Mouse (Mus musculus) cerebellum, postnatal 25 days (tissue): Measurements from ENCODE around the gene Dmkn.
A peak's percentile ranks its signal among the peaks of the same experiment; 100 is the strongest.
"Not testable (repeated sequence)": the region's sequence is repeated elsewhere in the genome, so short reads cannot be mapped to it uniquely, and the experiment has no call there.

Experiments used
- DNase-seq, 2 experiments: peaks; one replicate each; pipeline ENCODE4 v3.0.0; 2021; ENCODE audit warnings: mixed read lengths in 2 of 2

Dmkn gene

GRCm38 (mm10) chr7:30763456-30763855 is at the start of gene Dmkn:
Gene Dmkn (plus strand): TSS chr7:30763756.
- no peak for DNase-seq

DNA sequence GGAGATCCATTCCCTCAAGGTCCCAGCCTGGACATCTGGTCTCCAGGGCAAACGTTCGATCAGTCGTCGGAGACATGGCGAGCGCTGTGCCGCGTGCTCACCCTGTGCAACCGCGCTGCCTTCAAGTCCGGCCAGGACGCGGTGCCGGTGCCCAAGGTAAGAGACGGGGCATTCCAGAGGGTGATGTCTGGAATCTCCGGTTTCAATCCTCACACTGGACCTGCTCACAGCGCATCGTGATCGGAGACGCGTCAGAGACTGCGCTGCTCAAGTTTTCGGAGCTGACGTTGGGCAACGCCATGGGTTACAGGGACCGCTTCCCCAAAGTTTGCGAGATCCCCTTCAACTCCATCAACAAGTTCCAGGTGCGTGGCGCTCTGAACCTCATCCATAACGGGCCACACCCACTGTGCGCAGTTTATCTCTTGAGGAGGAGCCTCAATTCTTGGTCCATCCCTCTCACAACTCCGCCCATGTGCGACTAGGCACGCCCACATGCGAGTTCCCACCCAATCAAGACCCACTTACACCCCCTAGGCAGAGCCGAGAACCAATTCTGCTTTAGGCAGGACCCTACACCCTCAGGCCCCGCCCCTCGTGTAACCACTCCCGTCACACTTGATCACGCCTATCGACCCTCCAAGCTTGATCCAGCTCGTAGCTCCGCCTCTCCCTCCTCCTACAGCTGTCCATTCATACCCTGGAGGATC is 46.4 kb upstream of the Dmkn start:
- peak; percentile 22 to 44 for DNase-seq

GRCm38 (mm10) chr7:30717716-30718046 is 45.9 kb upstream of the Dmkn start:
- no peak for DNase-seq

DNA sequence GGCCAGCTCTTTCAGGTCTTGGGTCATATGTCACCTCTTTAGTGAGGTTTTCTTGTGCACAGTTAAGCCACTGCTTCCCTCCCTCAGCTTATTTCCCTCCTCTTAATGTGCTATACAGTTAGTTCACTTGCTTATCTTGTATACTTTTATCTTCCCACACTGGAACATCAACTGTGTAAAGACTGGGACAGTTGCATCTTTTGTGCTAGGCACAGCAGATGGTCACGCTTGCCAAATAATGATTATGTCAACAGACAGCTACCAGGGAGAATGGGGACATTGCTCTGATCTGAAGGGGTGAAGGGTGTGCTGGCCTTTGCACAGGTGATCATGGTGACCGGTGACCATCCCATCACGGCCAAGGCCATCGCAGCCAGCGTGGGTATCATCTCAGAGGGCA is 43.9 kb upstream of the Dmkn start:
- DNase-seq = no peak

- peak in 1 of 2 experiments; percentile 59 for DNase-seq
Observed at GRCm38 (mm10) chr7:30721286-30721685, 42.3 kb upstream of the Dmkn start.

- no peak for DNase-seq
Observed at GRCm38 (mm10) chr7:30723274-30723953, 40.1 kb upstream of the Dmkn start.

DNA sequence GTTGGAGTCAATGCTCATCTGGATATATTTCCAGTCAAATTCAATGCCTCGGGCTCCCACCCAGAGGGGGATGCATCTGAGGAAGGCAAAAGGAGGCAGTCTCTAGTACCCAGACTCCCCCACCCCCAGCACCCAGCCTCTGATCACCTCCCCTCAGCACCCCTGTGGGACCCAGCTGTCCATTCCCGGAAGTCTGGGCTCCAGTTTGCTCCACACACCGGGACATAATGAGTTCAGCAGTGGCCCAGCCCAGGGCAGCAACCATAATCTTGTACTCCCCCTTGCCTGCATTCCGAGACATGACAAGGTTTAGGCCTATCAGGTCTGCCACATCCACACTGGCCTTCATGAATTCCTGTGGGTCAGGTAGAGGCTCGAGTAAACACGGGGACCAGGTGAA is 35.3 kb upstream of the Dmkn start:
- no peak for DNase-seq

GRCm38 (mm10) chr7:30728739-30729395 is 34.7 kb upstream of the Dmkn start:
- no peak for DNase-seq

- DNase-seq = peak; percentile 99
Observed at GRCm38 (mm10) chr7:30729396-30730063, 34.0 kb upstream of the Dmkn start, which contains the start of gene Tmem147. Gene Tmem147 (minus strand): TSS chr7:30729540.

DNA sequence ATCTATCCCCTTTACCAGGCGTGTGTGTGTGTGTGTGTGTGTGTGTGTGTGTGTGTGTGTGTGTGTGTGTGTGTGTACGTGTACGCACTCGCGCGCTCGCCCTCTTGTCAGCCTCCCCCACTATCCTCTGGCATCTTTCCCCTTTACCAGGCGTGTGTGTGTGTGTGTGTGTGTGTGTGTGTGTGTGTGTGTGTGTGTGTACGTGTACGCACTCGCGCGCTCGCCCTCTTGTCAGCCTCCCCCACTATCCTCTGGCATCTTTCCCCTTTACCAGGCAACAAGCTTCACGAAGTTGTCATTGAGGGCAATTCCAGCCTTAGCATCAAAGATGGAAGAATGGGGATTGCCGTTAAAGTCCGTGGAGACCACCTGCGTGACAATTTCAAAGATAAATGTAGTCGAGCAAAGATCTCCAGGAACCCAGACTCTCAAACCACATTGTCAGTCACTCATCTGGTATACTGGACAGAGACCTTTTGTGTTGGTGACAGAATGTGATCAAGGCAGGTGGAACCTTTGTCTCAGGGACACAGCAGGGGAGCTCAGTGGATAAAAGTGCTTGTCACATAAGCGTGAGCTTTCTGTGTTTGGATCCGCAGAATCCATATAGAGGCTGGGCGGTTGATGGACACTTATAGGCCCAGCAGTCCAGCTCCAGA is 33.4 kb upstream of the Dmkn start:
- peak; percentile 27 to 39 for DNase-seq

GRCm38 (mm10) chr7:30736211-30736610 is 27.3 kb upstream of the Dmkn start:
- DNase-seq = no peak

DNA sequence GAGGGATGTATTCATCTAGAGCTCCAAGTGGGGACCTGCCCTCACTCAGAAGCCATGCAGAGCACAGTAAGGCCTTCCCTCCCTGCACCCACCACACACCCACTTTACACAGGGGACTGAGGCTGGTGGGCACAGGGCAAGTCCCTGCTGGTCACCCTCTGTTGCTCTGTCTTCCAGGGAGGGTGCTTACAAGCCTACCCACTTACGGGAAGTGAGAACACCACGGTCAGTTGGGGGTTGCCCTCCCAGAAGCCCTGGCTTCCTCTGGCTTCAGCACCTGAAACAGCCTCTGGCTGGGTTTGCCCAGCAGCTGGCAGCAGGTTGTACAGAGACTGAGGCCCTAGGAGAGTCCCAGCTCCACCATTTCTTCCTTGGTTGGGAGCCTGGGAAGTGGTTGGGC is 21.0 kb upstream of the Dmkn start:
- not testable (repeated sequence) for DNase-seq

- not testable (repeated sequence) for DNase-seq
Observed at GRCm38 (mm10) chr7:30743617-30744016, 19.9 kb upstream of the Dmkn start, which contains the start of gene Gapdhs. Gene Gapdhs (minus strand): TSS chr7:30743681.

DNA sequence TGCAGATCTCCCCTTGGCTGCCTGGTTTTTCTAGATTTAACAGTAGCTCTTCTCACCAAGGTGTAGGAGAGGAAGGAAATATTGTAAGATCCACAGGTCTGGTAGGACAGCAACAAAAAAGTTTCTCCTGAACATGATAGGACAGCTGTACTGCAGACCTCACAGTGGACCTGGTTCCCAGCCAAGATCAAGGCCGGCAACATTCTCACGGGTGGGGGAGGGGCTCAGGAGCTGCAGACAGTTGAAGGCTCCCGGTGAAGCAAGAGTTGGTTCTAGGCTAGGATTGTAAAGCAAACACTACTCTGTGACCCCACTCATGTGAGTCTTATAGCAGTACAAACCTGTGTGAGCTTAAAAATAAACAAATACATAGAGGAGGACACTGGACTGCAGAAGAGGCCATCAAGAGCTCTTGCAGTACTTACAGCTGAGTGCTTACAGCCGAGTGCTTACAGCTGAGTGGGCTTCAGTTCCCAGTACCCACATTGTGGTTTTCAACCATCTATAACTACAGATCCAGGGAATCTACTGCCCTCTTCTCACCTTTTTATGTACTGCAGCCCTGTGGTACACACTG is 19.4 kb upstream of the Dmkn start:
- no peak for DNase-seq

GRCm38 (mm10) chr7:30747525-30748204 is 15.9 kb upstream of the Dmkn start:
- DNase-seq = no peak

DNA sequence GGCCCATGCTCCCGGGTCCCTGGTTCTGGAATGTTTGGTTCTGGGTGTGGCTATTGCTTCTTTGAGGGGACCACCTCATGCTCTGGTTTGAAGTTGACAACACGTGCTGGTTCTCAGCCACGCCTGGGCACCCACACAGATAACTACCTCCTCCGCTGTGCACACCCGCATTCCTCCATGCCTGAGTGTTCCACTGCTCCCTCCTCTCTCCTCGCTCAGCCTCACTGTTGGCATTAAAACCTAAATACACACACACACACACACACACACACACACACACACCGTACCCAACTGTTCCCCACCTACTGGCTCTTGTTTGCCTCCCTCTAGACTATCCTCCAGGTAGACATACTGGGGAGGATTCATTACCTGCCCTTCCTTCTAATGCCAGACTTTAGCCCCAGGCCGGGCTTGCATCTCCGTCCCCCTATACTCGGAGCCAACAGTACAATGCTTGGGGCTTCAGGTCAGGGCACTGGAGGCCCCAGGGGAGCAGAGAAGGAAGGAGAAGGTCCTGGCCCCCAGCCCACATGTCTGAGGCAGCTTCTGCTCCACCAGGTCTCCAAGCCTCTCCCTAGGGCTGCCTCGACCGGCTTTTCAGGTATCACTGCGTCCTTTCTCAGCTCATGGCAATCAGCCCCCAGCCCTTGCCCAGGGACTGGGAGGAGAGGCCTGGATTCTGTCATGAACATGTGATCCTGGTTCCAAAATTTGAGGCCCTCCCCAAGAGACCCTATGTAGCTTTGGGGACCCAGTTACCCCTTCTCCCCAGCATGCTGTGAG is 13.5 kb upstream of the Dmkn start:
- no peak for DNase-seq

DNA sequence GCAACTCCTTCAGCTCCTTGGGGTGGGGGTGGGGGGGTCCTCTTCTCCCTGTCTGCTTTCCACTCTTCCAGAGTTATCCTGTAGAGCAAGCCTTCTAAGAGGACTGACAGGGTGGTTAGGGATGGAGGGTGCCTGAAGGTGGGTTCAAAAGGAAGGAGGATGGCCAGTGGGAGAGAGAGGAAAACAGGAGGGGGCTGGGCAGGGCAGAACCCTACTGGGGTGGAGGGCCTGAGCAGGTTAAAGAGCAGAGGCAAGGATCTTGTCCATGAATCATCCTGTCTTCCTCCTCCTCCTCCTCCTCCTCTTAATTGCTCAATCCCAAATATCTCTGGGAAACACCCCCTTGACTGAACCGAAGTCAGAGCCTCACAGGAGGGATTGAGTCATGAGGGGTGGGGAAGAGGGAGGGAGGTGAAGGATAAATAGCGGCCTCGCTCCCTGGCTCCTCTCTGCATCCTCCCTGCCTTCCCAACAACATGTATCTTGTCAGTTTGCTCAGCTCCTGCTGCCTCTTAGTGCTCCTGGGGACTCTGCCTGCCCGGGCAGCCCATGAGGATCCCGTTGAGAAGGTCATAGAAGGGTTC is 12.4 kb upstream of the Dmkn start, which contains the start of gene Sbsn:
Gene Sbsn (plus strand): TSS at position 386 of the 584 bp plus-strand sequence.
- DNase-seq = no peak

DNA sequence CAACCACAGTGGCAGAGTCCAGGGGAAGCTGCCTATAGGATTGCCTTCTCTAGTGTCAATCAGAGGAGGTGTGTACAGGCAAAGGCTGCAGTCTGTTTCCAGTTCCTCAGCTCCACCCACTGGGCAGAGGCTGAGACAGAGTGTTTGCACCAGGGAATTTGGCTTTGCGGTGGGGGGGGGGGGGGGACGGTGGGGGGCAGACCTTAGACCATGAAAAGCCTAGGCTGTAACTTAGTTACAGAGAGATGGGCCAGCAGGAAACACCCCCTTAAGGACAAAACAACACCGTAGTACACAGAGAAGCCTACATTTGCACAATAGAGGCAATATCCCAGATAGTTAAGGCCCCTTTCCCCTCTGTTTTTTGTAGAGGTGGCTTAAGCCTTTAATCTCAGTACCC is 6.6 kb upstream of the Dmkn start:
- DNase-seq = no peak

DNA sequence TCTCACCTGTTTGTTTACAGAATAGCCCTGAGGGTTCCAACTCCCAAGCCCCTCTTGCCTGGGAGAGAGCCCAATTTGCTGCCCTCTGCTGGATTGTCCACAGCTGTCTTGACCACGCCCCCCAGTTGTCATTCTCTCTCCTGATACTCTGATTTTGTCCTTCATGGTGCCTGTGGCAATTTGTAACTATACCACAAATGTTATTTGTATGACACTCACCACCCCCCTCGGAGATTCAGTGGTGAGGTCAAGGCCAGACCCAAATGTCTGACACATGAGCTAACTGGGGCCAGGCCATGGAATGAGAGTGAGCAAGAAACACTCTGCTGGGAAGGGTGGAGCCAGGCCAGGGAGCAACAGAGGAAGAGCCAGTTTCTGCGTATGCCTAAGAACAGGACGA is 4.7 kb upstream of the Dmkn start:
- DNase-seq = peak in 1 of 2 experiments; percentile 9

DNA sequence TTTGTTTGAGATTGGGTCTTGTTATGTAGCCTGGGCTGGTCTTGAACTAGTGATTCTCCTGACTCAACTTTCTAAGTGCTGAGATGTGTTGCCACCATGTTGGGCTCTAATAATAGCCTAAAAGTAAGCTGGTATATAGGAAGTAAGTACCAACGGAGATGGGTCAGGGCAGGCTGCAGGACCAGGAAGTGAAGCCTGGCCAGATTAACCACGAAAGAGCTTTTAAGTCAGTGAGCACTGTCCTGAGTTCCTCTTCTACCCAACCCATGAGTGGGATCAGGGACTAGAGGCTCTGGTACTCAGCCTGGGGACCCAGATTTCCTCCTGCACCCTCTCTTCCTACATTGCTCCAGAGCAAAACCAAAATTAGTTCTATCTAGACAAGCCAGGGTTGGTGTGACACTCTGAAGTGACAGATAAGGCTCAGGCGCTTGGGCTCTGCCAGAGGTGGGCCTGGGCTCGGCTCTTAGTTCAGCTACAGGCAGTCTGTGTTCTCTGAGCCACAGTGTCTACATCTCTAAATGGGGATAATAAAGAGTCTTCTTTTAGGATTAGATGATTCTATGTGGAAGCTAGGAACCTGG is 1.7 kb upstream of the Dmkn start:
- no peak for DNase-seq
